Mouse (Mus musculus): ENCODE data around the gene OR5BS1P. TPM values are rescaled to one million over a fixed set of nuclear protein-coding genes. Genes with fewer than 3 reads are reported as not detected.

Gene OR5BS1P
- total RNA-seq, 1 experiment, result not detected

GRCm38 (mm10) chr15:98497631-98498030 lies 27.9 kb downstream of the OR5BS1P start:
- TF ChIP-seq ZNF384 (IDR thresholded peaks at IDR 0.05; ENCODE audit: low read depth, low read length) (no peak), HCFC1 (IDR thresholded peaks at IDR 0.05; ENCODE audit: borderline replicate concordance, insufficient read depth, low read length) (no peak), MAFK (IDR thresholded peaks at IDR 0.05; ENCODE audit: insufficient read depth, low read depth, low read length) (no peak), CHD2 (IDR thresholded peaks at IDR 0.05; ENCODE audit: low read depth, low read length) (no peak), ZC3H11A (IDR thresholded peaks at IDR 0.05; ENCODE audit: borderline replicate concordance, low read depth, low read length) (no peak)
- no peak overlapping the region for H3K27ac ChIP-seq (ENCODE audit: insufficient read depth, low read depth, low read length, poor library complexity, severe bottlenecking)
- H3K36me3 ChIP-seq (ENCODE audit: control insufficient read depth, insufficient read depth, low read length, poor library complexity, severe bottlenecking), result no peaks in the 10 kb centered on the region
- DNase-seq (ENCODE audit: low read depth, low spot score), result no peak
- H3K9ac ChIP-seq (ENCODE audit: insufficient read depth, low read depth, low read length, poor library complexity, severe bottlenecking), result no peak overlapping the region
- peak overlapping the region in 1 of 2 experiments; percentile 15; a peak in 1 of 4 replicates for H3K4me3 ChIP-seq (ENCODE audit: insufficient read depth in 1 of 2, low read depth in 1 of 2, low read length in 2 of 2, poor library complexity in 1 of 2, severe bottlenecking in 1 of 2)
- no peaks in the 10 kb centered on the region for H3K9me3 ChIP-seq (ENCODE audit: control insufficient read depth, insufficient read depth, low read depth, low read length)
- H3K4me1 ChIP-seq (ENCODE audit: control insufficient read depth in 2 of 2, insufficient read depth in 2 of 2, low read length in 2 of 2, poor library complexity in 1 of 2), result peaks cover 0 to 7% of the 10 kb centered on the region in 2 experiments; a peak in 1 of 4 replicates
- in situ Hi-C loops (cut with MboI; ENCODE audit: low sequenced_read_pairs in 2 of 2, unreplicated experiment in 2 of 2), result no loop called here

- Histone ChIP-seq H3K4me3 (ENCODE audit: insufficient read depth in 1 of 2, low read depth in 1 of 2, low read length in 2 of 2, poor library complexity in 1 of 2, severe bottlenecking in 1 of 2) (no peak overlapping the region), H3K9me3 (ENCODE audit: control insufficient read depth, insufficient read depth, low read depth, low read length) (no peaks in the 10 kb centered on the region), H3K9ac (ENCODE audit: insufficient read depth, low read depth, low read length, poor library complexity, severe bottlenecking) (no peak overlapping the region), H3K27ac (ENCODE audit: insufficient read depth, low read depth, low read length, poor library complexity, severe bottlenecking) (no peak overlapping the region), H3K36me3 (ENCODE audit: control insufficient read depth, insufficient read depth, low read length, poor library complexity, severe bottlenecking) (no peaks in the 10 kb centered on the region), H3K4me1 (ENCODE audit: control insufficient read depth in 2 of 2, insufficient read depth in 2 of 2, low read length in 2 of 2, poor library complexity in 1 of 2) (peaks cover 0 to 6% of the 10 kb centered on the region in 2 experiments; a peak in 1 of 4 replicates)
- in situ Hi-C loops (cut with MboI; ENCODE audit: low sequenced_read_pairs in 2 of 2, unreplicated experiment in 2 of 2), result no loop called here
- TF ChIP-seq CHD2 (IDR thresholded peaks at IDR 0.05; ENCODE audit: low read depth, low read length), result no peak
- TF ChIP-seq HCFC1 (IDR thresholded peaks at IDR 0.05; ENCODE audit: borderline replicate concordance, insufficient read depth, low read length), result no peak
- no peak for TF ChIP-seq ZC3H11A (IDR thresholded peaks at IDR 0.05; ENCODE audit: borderline replicate concordance, low read depth, low read length)
- no peak for TF ChIP-seq ZNF384 (IDR thresholded peaks at IDR 0.05; ENCODE audit: low read depth, low read length)
- TF ChIP-seq MAFK (IDR thresholded peaks at IDR 0.05; ENCODE audit: insufficient read depth, low read depth, low read length), result no peak
- DNase-seq (ENCODE audit: low read depth, low spot score), result no peak
Measured at GRCm38 (mm10) chr15:98503317-98503716, 33.6 kb downstream of the OR5BS1P start.

- peaks cover 0 to 6% of the 10 kb centered on the region in 2 experiments; a peak in 1 of 4 replicates for H3K4me1 ChIP-seq (ENCODE audit: control insufficient read depth in 2 of 2, insufficient read depth in 2 of 2, low read length in 2 of 2, poor library complexity in 1 of 2)
- in situ Hi-C loops (cut with MboI; ENCODE audit: low sequenced_read_pairs in 2 of 2, unreplicated experiment in 2 of 2), result no loop called here
- no peak overlapping the region for H3K27ac ChIP-seq (ENCODE audit: insufficient read depth, low read depth, low read length, poor library complexity, severe bottlenecking)
- no peak overlapping the region for H3K4me3 ChIP-seq (ENCODE audit: insufficient read depth in 1 of 2, low read depth in 1 of 2, low read length in 2 of 2, poor library complexity in 1 of 2, severe bottlenecking in 1 of 2)
- H3K9ac ChIP-seq (ENCODE audit: insufficient read depth, low read depth, low read length, poor library complexity, severe bottlenecking), result no peak overlapping the region
- no peaks in the 10 kb centered on the region for H3K9me3 ChIP-seq (ENCODE audit: control insufficient read depth, insufficient read depth, low read depth, low read length)
- H3K36me3 ChIP-seq (ENCODE audit: control insufficient read depth, insufficient read depth, low read length, poor library complexity, severe bottlenecking), result no peaks in the 10 kb centered on the region
- peak; percentile 89 for DNase-seq (ENCODE audit: low read depth, low spot score)
- TF ChIP-seq HCFC1 (IDR thresholded peaks at IDR 0.05; ENCODE audit: borderline replicate concordance, insufficient read depth, low read length), result no peak
Measured at GRCm38 (mm10) chr15:98504514-98504913, 34.8 kb downstream of the OR5BS1P start.

- no peaks in the 10 kb centered on the region for H3K36me3 ChIP-seq (ENCODE audit: control insufficient read depth, insufficient read depth, low read length, poor library complexity, severe bottlenecking)
- no peak overlapping the region for H3K27ac ChIP-seq (ENCODE audit: insufficient read depth, low read depth, low read length, poor library complexity, severe bottlenecking)
- H3K9me3 ChIP-seq (ENCODE audit: control insufficient read depth, insufficient read depth, low read depth, low read length), result no peaks in the 10 kb centered on the region
- TF ChIP-seq ZNF384 (IDR thresholded peaks at IDR 0.05; ENCODE audit: low read depth, low read length) (no peak), CHD2 (IDR thresholded peaks at IDR 0.05; ENCODE audit: low read depth, low read length) (no peak), HCFC1 (IDR thresholded peaks at IDR 0.05; ENCODE audit: borderline replicate concordance, insufficient read depth, low read length) (no peak), MAFK (IDR thresholded peaks at IDR 0.05; ENCODE audit: insufficient read depth, low read depth, low read length) (no peak)
- in situ Hi-C loops (cut with MboI; ENCODE audit: low sequenced_read_pairs in 2 of 2, unreplicated experiment in 2 of 2), result no loop called here
- H3K4me1 ChIP-seq (ENCODE audit: control insufficient read depth in 2 of 2, insufficient read depth in 2 of 2, low read length in 2 of 2, poor library complexity in 1 of 2), result peaks cover 0 to 8% of the 10 kb centered on the region in 2 experiments; a peak in 1 of 4 replicates
- DNase-seq (ENCODE audit: low read depth, low spot score), result no peak
- H3K9ac ChIP-seq (ENCODE audit: insufficient read depth, low read depth, low read length, poor library complexity, severe bottlenecking), result no peak overlapping the region
- H3K4me3 ChIP-seq (ENCODE audit: insufficient read depth in 1 of 2, low read depth in 1 of 2, low read length in 2 of 2, poor library complexity in 1 of 2, severe bottlenecking in 1 of 2), result no peak overlapping the region
Measured at GRCm38 (mm10) chr15:98506253-98506957, 36.7 kb downstream of the OR5BS1P start.

All from ES-E14 (cell line).